In genomic region chr10:122869865-122870503, GRCm38 (mm10) we compare ENCODE assay signal across 12 mouse cellular contexts.
A peak's percentile ranks its signal among the peaks of the same experiment; 100 is the strongest.
DNase-seq lines count a peak whose midpoint lies in the region; ATAC-seq and TF ChIP-seq lines count a peak whose summit lies in the region.
"Had no signal": no experiment of that assay in that cellular context is flagged by ENCODE, and none has a peak within 500 bp of the region (broad histone marks: within the 10 kb centered on the region; RNA-seq: fewer than 3 reads in every experiment).

No protein-coding gene starts in this region.

- H3K9me3 ChIP-seq in heart, postnatal 0 days (replicated peaks; ENCODE audit: control insufficient read depth, low read length): no peaks in the 10 kb centered on the region
- H3K9me3 ChIP-seq in embryonic facial prominence, embryonic 10.5 days: no peaks in the 10 kb centered on the region
- no peaks in the 10 kb centered on the region for H3K9me3 ChIP-seq in lung, postnatal 0 days (ENCODE audit: low read length)

- no peak overlapping the region for H3K4me3 ChIP-seq in heart, postnatal 0 days (ENCODE audit: low read depth, low read length)
- H3K4me3 ChIP-seq in embryonic facial prominence, embryonic 10.5 days: no peak overlapping the region
- no peak overlapping the region for H3K4me3 ChIP-seq in kidney, adult 2 months (ENCODE audit: insufficient read depth, low read depth, low read length)
- H3K4me3 ChIP-seq in lung, postnatal 0 days (ENCODE audit: low read depth, low read length): no peak overlapping the region
- H3K4me3 ChIP-seq: layer of hippocampus, adult 2 months had no signal

- TF ChIP-seq EP300 in heart, postnatal 0 days (IDR thresholded peaks at IDR 0.05; ENCODE audit: low read depth): no peak
- no peak for TF ChIP-seq EP300 in lung, postnatal 0 days (IDR thresholded peaks at IDR 0.05)

- 47% methylated on average over 8 of the region's 8 CpGs for WGBS in heart, postnatal 0 days
- 46% methylated on average over 8 of the region's 8 CpGs for WGBS in embryonic facial prominence, embryonic 10.5 days
- 50% methylated on average over 8 of the region's 8 CpGs for WGBS in kidney, adult 2 months
- WGBS in lung, postnatal 0 days: 12% methylated on average over 8 of the region's 8 CpGs

- H3K4me1 ChIP-seq in heart, postnatal 0 days (ENCODE audit: control insufficient read depth, insufficient read depth): peaks cover 7% of the 10 kb centered on the region
- peaks cover 21% of the 10 kb centered on the region for H3K4me1 ChIP-seq in embryonic facial prominence, embryonic 10.5 days
- H3K4me1 ChIP-seq in kidney, adult 2 months (ENCODE audit: control insufficient read depth, insufficient read depth, low read length): peaks cover 8% of the 10 kb centered on the region; the same call in 1 of the 2 replicates
- no peaks in the 10 kb centered on the region for H3K4me1 ChIP-seq in lung, postnatal 0 days (ENCODE audit: insufficient read depth, low read depth, low read length)

- no peak for DNase-seq in heart, postnatal 0 days (ENCODE audit: low spot score)
- no peak for DNase-seq in heart, adult 8-10 months (ENCODE audit: low spot score)
- DNase-seq in embryonic facial prominence, embryonic 10.5 days (ENCODE audit: low spot score): peak; percentile 55
- DNase-seq in kidney, adult 2 months: peak; percentile 79
- DNase-seq in lung, postnatal 0 days (ENCODE audit: low spot score): peak; percentile 72
- no peak for DNase-seq in cerebellum, adult 18-20 months
- DNase-seq in natural killer cell, adult 2 months (ENCODE audit: low spot score in 2 of 2): no peak
- DNase-seq: gastrocnemius, postnatal 10 days; right cerebral cortex, adult 18-20 months had no signal

- no peak overlapping the region for H3K9ac ChIP-seq in heart, postnatal 0 days (replicated peaks; ENCODE audit: low read depth, low read length)
- H3K9ac ChIP-seq in lung, postnatal 0 days (replicated peaks; ENCODE audit: low read depth): no peak overlapping the region
- H3K9ac ChIP-seq: liver, embryonic 14.5 days had no signal

- TF ChIP-seq POLR2A in kidney, adult 2 months (IDR thresholded peaks at IDR 0.05; ENCODE audit: low read depth, low read length): no peak

- no peak for TF ChIP-seq CTCF in heart, postnatal 0 days (IDR thresholded peaks at IDR 0.05; ENCODE audit: low read depth)
- no peak for TF ChIP-seq CTCF in kidney, adult 2 months (conservative IDR thresholded peaks at IDR 0.05; ENCODE audit: insufficient read depth, insufficient read length, low read depth, low read length)
- no peak for TF ChIP-seq CTCF in lung, postnatal 0 days (IDR thresholded peaks at IDR 0.05)

- peak; percentile 70 for ATAC-seq in heart, postnatal 0 days (ENCODE audit: insufficient read depth, low read depth)
- peak; percentile 83 for ATAC-seq in lung, postnatal 0 days
- no peak for ATAC-seq in frontal cortex, adult (ENCODE audit: low TSS enrichment)

- H3K27ac ChIP-seq in heart, postnatal 0 days (ENCODE audit: low read depth): peak overlapping the region; percentile 25; the same call in 1 of the 2 replicates
- H3K27ac ChIP-seq in embryonic facial prominence, embryonic 10.5 days (replicated peaks): peak overlapping the region; percentile 31; the same call in 1 of the 2 replicates
- peak overlapping the region; percentile 96 for H3K27ac ChIP-seq in kidney, adult 2 months (ENCODE audit: insufficient read depth, low read depth, low read length)
- H3K27ac ChIP-seq in lung, postnatal 0 days (ENCODE audit: low read length): no peak overlapping the region
- H3K27ac ChIP-seq: layer of hippocampus, adult 2 months; liver, embryonic 14.5 days had no signal

- H3K4me2 ChIP-seq in heart, postnatal 0 days (ENCODE audit: low read depth, low read length): no peak overlapping the region
- H3K4me2 ChIP-seq in lung, postnatal 0 days (replicated peaks; ENCODE audit: low read depth, low read length): no peak overlapping the region

- no peaks in the 10 kb centered on the region for H3K36me3 ChIP-seq in heart, postnatal 0 days (replicated peaks; ENCODE audit: control insufficient read depth, insufficient read depth, low read length)
- H3K36me3 ChIP-seq in embryonic facial prominence, embryonic 10.5 days (replicated peaks): no peaks in the 10 kb centered on the region
- no peaks in the 10 kb centered on the region for H3K36me3 ChIP-seq in kidney, adult 2 months (ENCODE audit: control insufficient read depth, insufficient read depth, low read length)
- no peaks in the 10 kb centered on the region for H3K36me3 ChIP-seq in lung, postnatal 0 days (ENCODE audit: insufficient read depth, low read length)

- no peaks in the 10 kb centered on the region for H3K27me3 ChIP-seq in heart, postnatal 0 days (ENCODE audit: control insufficient read depth, insufficient read depth, low read length)
- H3K27me3 ChIP-seq in embryonic facial prominence, embryonic 10.5 days (replicated peaks; ENCODE audit: low read depth, poor library complexity, severe bottlenecking): no peaks in the 10 kb centered on the region
- no peaks in the 10 kb centered on the region for H3K27me3 ChIP-seq in kidney, adult 2 months (replicated peaks; ENCODE audit: control insufficient read depth, insufficient read depth, low read length)
- H3K27me3 ChIP-seq in lung, postnatal 0 days (replicated peaks; ENCODE audit: insufficient read depth, low read length): no peaks in the 10 kb centered on the region

Comparison
In these comparisons a context has a peak if more than half of its experiments do, and no peak if none do; other contexts are left out.
1. DNase-seq: peak in embryonic facial prominence, embryonic 10.5 days (single experiment), kidney, adult 2 months (single experiment) and lung, postnatal 0 days (single experiment); none in heart, postnatal 0 days (single experiment), heart, adult 8-10 months (single experiment), cerebellum, adult 18-20 months (0 of 2) and natural killer cell, adult 2 months (0 of 2).